34 mouse cellular contexts compared by ENCODE assay signal in genomic region chr11:49722692-49723091, GRCm38 (mm10). TPM values are rescaled to one million over a fixed set of nuclear protein-coding genes. Genes with fewer than 3 reads are reported as not detected.
A peak's percentile ranks its signal among the peaks of the same experiment; 100 is the strongest.
DNase-seq lines count a peak whose midpoint lies in the region; ATAC-seq and TF ChIP-seq lines count a peak whose summit lies in the region.
"Had no signal": no experiment of that assay in that cellular context is flagged by ENCODE, and none has a peak within 500 bp of the region (broad histone marks: within the 10 kb centered on the region; RNA-seq: fewer than 3 reads in every experiment).

No protein-coding gene starts in this region.

- H3K27me3 ChIP-seq in myocyte (ENCODE audit: control insufficient read depth, insufficient read depth, insufficient read length), result no peaks in the 10 kb centered on the region
- no peaks in the 10 kb centered on the region for H3K27me3 ChIP-seq in midbrain, postnatal 0 days (ENCODE audit: insufficient read depth, low read length)
- H3K27me3 ChIP-seq: embryonic facial prominence, embryonic 13.5 days; forebrain, embryonic 15.5 days; limb, embryonic 15.5 days; liver, embryonic 13.5 days; neural tube, embryonic 12.5 days had no signal

- H3K4me2 ChIP-seq in myocyte (ENCODE audit: low read depth), result peak overlapping the region; percentile 59
- H3K4me2 ChIP-seq in midbrain, postnatal 0 days (ENCODE audit: low read depth, low read length, poor library complexity, severe bottlenecking), result no peak overlapping the region
- H3K4me2 ChIP-seq: embryonic facial prominence, embryonic 13.5 days; forebrain, embryonic 15.5 days; heart, embryonic 11.5 days; hindbrain, embryonic 14.5 days; limb, embryonic 15.5 days; liver, embryonic 13.5 days; neural tube, embryonic 12.5 days had no signal

- no peak overlapping the region for H3K9ac ChIP-seq in midbrain, postnatal 0 days (replicated peaks; ENCODE audit: low read length, poor library complexity, severe bottlenecking)
- H3K9ac ChIP-seq: forebrain, embryonic 15.5 days; hindbrain, embryonic 14.5 days; limb, embryonic 15.5 days; liver, embryonic 13.5 days; neural tube, embryonic 12.5 days had no signal

- peak; percentile 82 for DNase-seq in CD4-positive helper T cell, adult 2 months (ENCODE audit: low read depth, low spot score)
- DNase-seq in CD8-positive naive resting alpha-beta T cell, adult 2 months (ENCODE audit: low read depth in 2 of 2, low spot score in 2 of 2), result peak; percentile 11 to 46
- peak; percentile 69 for DNase-seq in thymus, postnatal 14 days
- DNase-seq in right cerebral cortex, postnatal 14 days, result no peak
- DNase-seq in cerebellum, adult 11 months, result no peak
- no peak for DNase-seq in adrenal gland, postnatal 4 days (ENCODE audit: low spot score in 2 of 2)
- no peak for DNase-seq in midbrain, postnatal 0 days (ENCODE audit: low spot score)
- DNase-seq: adrenal gland, adult 2 months; B cell, adult 2 months; cerebellum, adult 9-11 months; gastrocnemius, postnatal 25 days; heart, adult 11 months; heart, postnatal 4 days; kidney, adult 9 months; kidney, postnatal 10 days; layer of hippocampus, postnatal 36 days; liver, embryonic 13.5 days; lung, adult 18-20 months; lung, postnatal 4 days; midbrain, embryonic 14.5 days had no signal

- H3K4me1 ChIP-seq in midbrain, postnatal 0 days (ENCODE audit: insufficient read depth, low read length), result no peaks in the 10 kb centered on the region
- H3K4me1 ChIP-seq: forebrain, embryonic 15.5 days; limb, embryonic 10.5 days; limb, embryonic 15.5 days; neural tube, embryonic 12.5 days had no signal

- no peak for TF ChIP-seq POLR2A in myocyte (IDR thresholded peaks at IDR 0.05; ENCODE audit: insufficient read length, low read depth)

- H3K79me2 ChIP-seq in myocyte (ENCODE audit: control insufficient read depth, insufficient read depth), result no peaks in the 10 kb centered on the region

- no peaks in the 10 kb centered on the region for H3K36me3 ChIP-seq in myocyte (ENCODE audit: control insufficient read depth, insufficient read depth)
- H3K36me3 ChIP-seq in midbrain, postnatal 0 days (ENCODE audit: insufficient read depth, low read length), result no peaks in the 10 kb centered on the region
- H3K36me3 ChIP-seq: embryonic facial prominence, embryonic 13.5 days; forebrain, embryonic 15.5 days; limb, embryonic 15.5 days; liver, embryonic 13.5 days; neural tube, embryonic 12.5 days had no signal

- no peaks in the 10 kb centered on the region for H3K9me3 ChIP-seq in midbrain, postnatal 0 days (ENCODE audit: low read length)
- H3K9me3 ChIP-seq: embryonic facial prominence, embryonic 13.5 days; forebrain, embryonic 10.5 days; forebrain, embryonic 15.5 days; limb, embryonic 10.5 days; limb, embryonic 15.5 days; liver, embryonic 13.5 days; neural tube, embryonic 12.5 days had no signal

- H3ac ChIP-seq in myocyte (ENCODE audit: control insufficient read depth, insufficient read length), result no peak overlapping the region

- no peak for TF ChIP-seq CTCF in midbrain, postnatal 0 days (IDR thresholded peaks at IDR 0.05)

- no peak overlapping the region for H3K4me3 ChIP-seq in myocyte
- no peak overlapping the region for H3K4me3 ChIP-seq in midbrain, postnatal 0 days (ENCODE audit: low read depth, low read length)
- H3K4me3 ChIP-seq: embryonic facial prominence, embryonic 13.5 days; forebrain, embryonic 10.5 days; forebrain, embryonic 15.5 days; limb, embryonic 10.5 days; limb, embryonic 15.5 days; liver, embryonic 13.5 days; neural tube, embryonic 12.5 days had no signal

- ATAC-seq in midbrain, postnatal 0 days (ENCODE audit: low FRiP score), result no peak
- ATAC-seq: forebrain, embryonic 15.5 days; intestine, postnatal 0 days; lung, postnatal 0 days had no signal

- H3K27ac ChIP-seq in midbrain, postnatal 0 days (ENCODE audit: low read depth, low read length), result no peak overlapping the region
- H3K27ac ChIP-seq: embryonic facial prominence, embryonic 13.5 days; forebrain, embryonic 10.5 days; forebrain, embryonic 15.5 days; hindbrain, embryonic 14.5 days; limb, embryonic 10.5 days; limb, embryonic 15.5 days; liver, embryonic 13.5 days; neural tube, embryonic 12.5 days had no signal

- 41% methylated on average over 6 of the region's 6 CpGs for WGBS in midbrain, postnatal 0 days

TF ChIP-seq in myocyte, 11 proteins besides CTCF, POLR2A, EP300 and RAD21:
- no peak for TF ChIP-seq MAX (IDR thresholded peaks at IDR 0.05; ENCODE audit: low read depth)
- no peak for TF ChIP-seq E2F4 (IDR thresholded peaks at IDR 0.05; ENCODE audit: insufficient read depth)
- TF ChIP-seq MYOD1 (IDR thresholded peaks at IDR 0.05; ENCODE audit: control insufficient read depth in 1 of 3, insufficient read length in 2 of 3, low read depth in 2 of 3), result no peak

RNA-seq across cellular contexts. Expression of gene Cnot6, which starts 10.2 kb away (rescaled TPM):
- polyA plus RNA-seq in myocyte (2012; fragmentation: generic; extraction: Trizol), result 12.1 TPM
- 100 to 1,000 TPM in 1 of 2 experiments, 10 to 100 TPM in 1; 93.1 to 102 TPM for total RNA-seq in adrenal gland, postnatal 4 days (2021)
- 28.9 and 53.1 TPM in 2 replicates for total RNA-seq in midbrain, postnatal 0 days (2014; rRNA removed)
- 21.7 and 26.9 TPM in 2 replicates for polyA plus RNA-seq in midbrain, postnatal 0 days (2015; fragmentation: Nextera tagmentation; extraction: Ambion mirVana)

RNA-seq across cellular contexts. Expression of gene Scgb3a1, which starts 59.3 kb away (rescaled TPM):
- polyA plus RNA-seq in myocyte (2012; fragmentation: generic; extraction: Trizol), result not detected
- not detected for total RNA-seq in adrenal gland, postnatal 4 days (2021)
- not detected in 2 replicates for total RNA-seq in midbrain, postnatal 0 days (2014; rRNA removed)
- polyA plus RNA-seq in midbrain, postnatal 0 days (2015; fragmentation: Nextera tagmentation; extraction: Ambion mirVana), result 0.59 TPM in 1 of 2 replicates, not detected in the other
- total RNA-seq: adrenal gland, adult 2 months; gastrocnemius, adult 18-20 months; gastrocnemius, postnatal 25 days; heart, postnatal 4 days; layer of hippocampus, postnatal 36 days; left cerebral cortex, postnatal 10 days had no signal
- polyA plus RNA-seq: adrenal gland, adult 2 months; embryonic facial prominence, embryonic 13.5 days; forebrain, embryonic 10.5 days; forebrain, embryonic 15.5 days; hindbrain, embryonic 14.5 days; limb, embryonic 10.5 days; limb, embryonic 15.5 days; liver, embryonic 13.5 days; midbrain, embryonic 14.5 days; neural tube, embryonic 12.5 days; stomach, embryonic 16.5 days had no signal

Comparison
In these comparisons a context has a peak if more than half of its experiments do, and no peak if none do; other contexts are left out.
1. DNase-seq: peak in CD4-positive helper T cell, adult 2 months (single experiment), CD8-positive naive resting alpha-beta T cell, adult 2 months (2 of 2) and thymus, postnatal 14 days (single experiment); none in right cerebral cortex, postnatal 14 days (single experiment), cerebellum, adult 11 months (single experiment), adrenal gland, postnatal 4 days (0 of 2) and midbrain, postnatal 0 days (single experiment).